Mouse (Mus musculus) cerebellum, adult 2 months (tissue): ENCODE data around the gene Pde4dip. TPM values are rescaled to one million over a fixed set of nuclear protein-coding genes. Genes with fewer than 3 reads are reported as not detected.

Experiments
- DNase-seq, 2 experiments: peaks; one replicate each; pipeline ENCODE4 v3.0.0; 2021
- H3K27ac ChIP-seq: fragments of 200-500 bp; 2 replicates; pipeline ENCODE4 v1.5.1; 2012; ENCODE audit warnings: low read length, control low read depth, inconsistent platforms; ENCODE audit not compliant: insufficient read depth
- H3K27me3 ChIP-seq: fragments of 200-500 bp; 2 replicates; pipeline ENCODE4 v1.6.1; 2012; ENCODE audit warnings: inconsistent platforms, mild to moderate bottlenecking, low read length, moderate library complexity; ENCODE audit not compliant: control insufficient read depth, insufficient read depth
- H3K4me1 ChIP-seq: fragments of 200-500 bp; 2 replicates; pipeline ENCODE4 v1.6.1; 2011; ENCODE audit warnings: low read length; ENCODE audit not compliant: control insufficient read depth, insufficient read depth
- H3K4me3 ChIP-seq: fragments of 200-500 bp; replicated peaks from 2 replicates; pipeline ENCODE3; 2011; ENCODE audit warnings: mild to moderate bottlenecking, low read depth, low read length, control low read depth; ENCODE audit not compliant: insufficient read depth
- CTCF ChIP-seq: fragments of 200-500 bp; IDR thresholded peaks from 2 replicates; pipeline ENCODE4 v1.5.1; 2011; ENCODE audit warnings: low read depth, mild to moderate bottlenecking, control low read depth, low read length, moderate library complexity, borderline replicate concordance; ENCODE audit not compliant: insufficient read depth
- POLR2A ChIP-seq: fragments of 200-500 bp; IDR thresholded peaks from 2 replicates; pipeline ENCODE4 v1.6.1; 2011; ENCODE audit warnings: low read length, control low read depth, borderline replicate concordance; ENCODE audit not compliant: insufficient read depth
- WGBS: fragments of 180-500 bp; shearing (Covaris S2); methylation state at CpG from one replicate; pipeline ENCODE4 v1.1.7; 2018; 5-methylcytosine and 5-hydroxymethylcytosine counted together
- polyA plus RNA-seq: library from polyadenylated mRNA; depleted of rRNA; stranded (reverse); fragments of >200 nt; gene quantifications from 2 replicates; pipeline ENCODE4 v1.2.3, GENCODE M21; 2012

The Pde4dip gene
- polyA plus RNA-seq, 1 experiment, result 88.6 TPM

- Histone ChIP-seq H3K4me1 (0 out of 2 replicates have a peak, but pooled peaks cover under 1% of the 10 kb centered on the region), H3K27ac (no peak overlapping the region), H3K27me3 (no peaks in the 10 kb centered on the region), H3K4me3 (no peak overlapping the region)
- TF ChIP-seq CTCF, result no peak
- TF ChIP-seq POLR2A, result no peak
- DNase-seq, result no peak
- 50% methylated on average over 3 of the region's 3 CpGs for WGBS
Observed at GRCm38 (mm10) chr3:97819050-97819449, 69.5 kb downstream of the Pde4dip start.

- 74% methylated on average over 1 of the region's 1 CpGs for WGBS
- Histone ChIP-seq H3K4me1 (no peaks in the 10 kb centered on the region), H3K4me3 (no peak overlapping the region), H3K27me3 (no peaks in the 10 kb centered on the region), H3K27ac (no peak overlapping the region)
- TF ChIP-seq CTCF (no peak), POLR2A (no peak)
- no peak for DNase-seq
Observed at GRCm38 (mm10) chr3:97818383-97818982, 70.0 kb downstream of the Pde4dip start.

GRCm38 (mm10) chr3:97811651-97812399, 76.7 kb downstream of the Pde4dip start:
- Histone ChIP-seq H3K27me3 (no peaks in the 10 kb centered on the region), H3K4me3 (no peak overlapping the region), H3K27ac (peak overlapping the region; percentile 50), H3K4me1 (peaks cover 15% of the 10 kb centered on the region; the same call in 1 of the 2 replicates)
- TF ChIP-seq POLR2A (no peak), CTCF (no peak)
- 25% methylated on average over 7 of the region's 7 CpGs for WGBS
- DNase-seq, result peak; percentile 34 to 45

- H3K4me1 ChIP-seq, result peaks cover 15% of the 10 kb centered on the region; the same call in 1 of the 2 replicates
- no peak for DNase-seq
- H3K4me3 ChIP-seq, result no peak overlapping the region
- no peaks in the 10 kb centered on the region for H3K27me3 ChIP-seq
- TF ChIP-seq POLR2A (no peak), CTCF (no peak)
- 49% methylated on average over 6 of the region's 6 CpGs for WGBS
- H3K27ac ChIP-seq, result no peak overlapping the region; the same call in 1 of the 2 replicates
Observed at GRCm38 (mm10) chr3:97811158-97811557, 77.3 kb downstream of the Pde4dip start.

DNA sequence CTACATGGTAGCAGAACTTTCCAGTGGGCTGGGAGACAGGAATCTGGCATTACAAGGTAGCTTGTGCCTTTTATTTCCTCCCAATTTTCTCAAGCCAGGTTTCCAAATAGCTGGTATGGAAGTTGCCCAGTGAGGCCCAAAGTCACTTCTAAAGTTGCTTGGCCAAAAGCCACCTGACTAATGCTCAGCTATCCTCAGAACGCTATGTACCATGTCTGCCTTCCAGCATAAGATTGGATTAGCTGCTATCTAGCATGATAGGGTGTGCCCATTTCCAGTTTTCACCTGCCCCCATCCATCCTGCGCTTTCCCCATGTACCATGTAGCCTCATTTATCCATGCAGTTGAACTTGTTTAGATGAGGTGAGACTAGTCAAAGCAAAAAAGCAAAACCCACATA, 78.2 kb downstream of the Pde4dip start:
- TF ChIP-seq POLR2A (no peak), CTCF (no peak)
- H3K4me3 ChIP-seq, result no peak overlapping the region
- 80% methylated on average over 2 of the region's 2 CpGs for WGBS
- no peak for DNase-seq
- H3K27me3 ChIP-seq, result no peaks in the 10 kb centered on the region
- no peak overlapping the region for H3K27ac ChIP-seq
- peaks cover 15% of the 10 kb centered on the region; the same call in 1 of the 2 replicates for H3K4me1 ChIP-seq

DNA sequence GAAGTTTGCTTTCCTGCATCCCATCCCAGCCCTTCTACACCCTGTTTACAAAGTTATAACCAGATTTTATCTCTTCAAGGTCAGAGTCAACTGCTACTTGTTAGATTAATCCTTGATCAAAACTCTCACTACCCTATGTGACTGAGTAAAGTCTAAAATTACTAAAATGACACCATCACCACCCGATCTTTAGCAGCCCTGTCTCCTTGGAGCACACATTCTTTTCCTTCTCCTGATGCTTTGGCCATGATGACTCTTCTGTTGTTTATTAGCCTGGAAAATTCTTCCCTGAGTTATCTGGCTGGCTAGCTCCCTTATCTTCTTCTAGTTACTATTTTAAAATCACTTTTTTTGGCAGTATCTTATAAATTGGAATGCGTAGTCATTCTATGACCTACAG, 82.9 kb downstream of the Pde4dip start:
- H3K27me3 ChIP-seq, result no peaks in the 10 kb centered on the region
- H3K4me3 ChIP-seq, result no peak overlapping the region
- peaks cover 11% of the 10 kb centered on the region for H3K4me1 ChIP-seq
- DNase-seq, result no peak
- 82% methylated on average over 2 of the region's 2 CpGs for WGBS
- H3K27ac ChIP-seq, result no peak overlapping the region
- no peak for TF ChIP-seq CTCF
- TF ChIP-seq POLR2A, result no peak

DNA sequence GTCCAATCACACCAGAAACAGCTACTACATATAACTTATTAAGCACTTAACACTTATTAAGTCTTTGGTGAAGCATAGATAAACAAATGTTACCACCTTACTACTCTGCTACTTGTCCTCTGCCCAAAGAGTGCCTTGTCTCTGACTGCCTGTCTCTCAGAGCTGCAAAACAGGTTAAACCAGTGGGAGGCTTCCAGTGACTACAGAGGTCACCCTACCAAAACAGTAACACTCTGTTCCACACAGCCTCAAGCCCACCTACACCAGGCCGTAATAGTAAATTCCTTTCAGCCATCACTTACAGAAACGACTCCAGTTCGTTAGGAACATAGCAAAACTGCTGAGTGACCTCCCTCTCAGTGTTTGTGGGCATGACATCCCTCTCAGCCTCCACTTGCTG, 84.8 kb downstream of the Pde4dip start:
- no peak for TF ChIP-seq POLR2A
- no peak for TF ChIP-seq CTCF
- H3K27ac ChIP-seq, result no peak overlapping the region
- peaks cover 11% of the 10 kb centered on the region for H3K4me1 ChIP-seq
- H3K27me3 ChIP-seq, result no peaks in the 10 kb centered on the region
- 80% methylated on average over 3 of the region's 3 CpGs for WGBS
- H3K4me3 ChIP-seq, result no peak overlapping the region
- no peak for DNase-seq

DNA sequence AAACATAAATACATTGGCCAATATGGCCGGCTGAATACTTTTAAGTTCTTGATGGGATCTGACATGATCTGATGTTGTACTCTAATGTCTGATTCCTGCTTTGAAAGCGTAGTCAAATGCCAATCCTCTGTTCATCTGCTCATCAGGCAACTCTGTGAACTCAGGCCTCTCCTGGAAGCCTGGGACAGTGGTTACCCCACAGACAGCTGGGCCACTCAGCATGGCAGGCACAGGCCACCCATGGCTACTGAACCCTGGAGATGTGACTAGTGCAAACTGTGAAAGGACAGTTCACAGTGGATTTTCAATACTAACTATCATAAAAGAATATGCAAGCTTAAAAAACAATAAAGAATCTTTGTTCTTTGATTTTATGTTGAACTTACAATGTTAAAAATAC, 85.6 kb downstream of the Pde4dip start:
- WGBS, result 95% methylated on average over 2 of the region's 2 CpGs
- TF ChIP-seq CTCF (no peak), POLR2A (no peak)

More for the DNA sequence above, 85.6 kb downstream of the Pde4dip start:
- H3K4me1 ChIP-seq, result peaks cover 11% of the 10 kb centered on the region
- no peak overlapping the region for H3K27ac ChIP-seq
- H3K27me3 ChIP-seq, result no peaks in the 10 kb centered on the region
- DNase-seq, result no peak
- no peak overlapping the region for H3K4me3 ChIP-seq
